In the genomic region with DNA sequence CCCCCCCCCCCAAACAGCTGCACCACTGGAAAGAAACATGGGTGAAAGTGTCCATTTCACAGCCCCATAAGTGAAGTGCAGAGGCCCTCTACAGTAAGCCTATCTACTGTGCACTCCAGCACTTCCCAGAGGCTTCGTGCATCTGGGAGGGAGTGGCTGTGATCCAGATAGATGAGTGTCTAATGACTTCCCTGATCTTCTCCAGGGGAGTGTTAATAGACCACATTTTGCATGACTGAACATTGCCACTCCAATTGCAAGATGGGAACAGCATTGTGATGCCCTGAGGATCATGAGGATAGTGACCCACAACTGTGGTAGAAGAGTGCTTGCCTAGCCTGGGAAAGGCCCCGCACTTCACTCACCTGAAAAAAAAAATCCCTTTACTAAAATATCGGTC, we compare ENCODE assay signal across 29 mouse cellular contexts.
DNase-seq lines count a peak whose midpoint lies in the region; ATAC-seq lines count a peak whose summit lies in the region.
"Had no signal": no experiment of that assay in that cellular context is flagged by ENCODE, and none has a peak within 500 bp of the region (broad histone marks: within the 10 kb centered on the region; RNA-seq: fewer than 3 reads in every experiment).

No protein-coding gene starts in this region.

- H3K27ac ChIP-seq in kidney, embryonic 14.5 days (ENCODE audit: low read depth, low read length) = no peak overlapping the region
- H3K27ac ChIP-seq: embryonic facial prominence, embryonic 13.5 days; embryonic facial prominence, embryonic 15.5 days; forebrain, embryonic 10.5 days; forebrain, embryonic 12.5 days had no signal

- no peaks in the 10 kb centered on the region for H3K27me3 ChIP-seq in kidney, embryonic 14.5 days (ENCODE audit: control insufficient read depth, insufficient read depth, low read length)
- H3K27me3 ChIP-seq: CH12.LX; embryonic facial prominence, embryonic 13.5 days; embryonic facial prominence, embryonic 15.5 days; Patski had no signal

- WGBS in kidney, embryonic 14.5 days = 86% methylated on average over 3 of the region's 3 CpGs

- no peak overlapping the region for H3K4me3 ChIP-seq in kidney, embryonic 14.5 days (ENCODE audit: low read length)
- H3K4me3 ChIP-seq: embryonic facial prominence, embryonic 13.5 days; embryonic facial prominence, embryonic 15.5 days; erythroblast, embryonic 14.5 days; forebrain, embryonic 10.5 days; forebrain, embryonic 12.5 days had no signal

- H3K36me3 ChIP-seq in kidney, embryonic 14.5 days (ENCODE audit: control insufficient read depth, insufficient read depth, low read length) = no peaks in the 10 kb centered on the region
- H3K36me3 ChIP-seq: embryonic facial prominence, embryonic 13.5 days; embryonic facial prominence, embryonic 15.5 days; forebrain, embryonic 10.5 days; forebrain, embryonic 12.5 days had no signal

- H3K4me2 ChIP-seq in kidney, embryonic 14.5 days (replicated peaks; ENCODE audit: low read depth, low read length) = no peak overlapping the region
- H3K4me2 ChIP-seq: embryonic facial prominence, embryonic 13.5 days; embryonic facial prominence, embryonic 15.5 days; forebrain, embryonic 12.5 days had no signal

- H3K9ac ChIP-seq in kidney, embryonic 14.5 days (ENCODE audit: low read depth, low read length) = no peak overlapping the region
- H3K9ac ChIP-seq: embryonic facial prominence, embryonic 13.5 days; embryonic facial prominence, embryonic 15.5 days; forebrain, embryonic 12.5 days had no signal

- no peak for DNase-seq in kidney, adult 9 months
- DNase-seq in retina, postnatal 1 day = peak; percentile 32
- no peak for DNase-seq in retina, embryonic 14.5 days (ENCODE audit: low spot score)
- DNase-seq in R1 (ENCODE audit: low read depth, low spot score) = peak; percentile 13
- peak; percentile 75 for DNase-seq in ZHBTc4 (ENCODE audit: low read depth, low spot score)
- DNase-seq in natural killer cell, adult 2 months (ENCODE audit: low spot score in 2 of 2) = no peak
- no peak for DNase-seq in liver
- DNase-seq: adrenal gland, adult 2 months; adrenal gland, postnatal 10 days; adrenal gland, postnatal 25 days; B cell, adult 2 months; cerebellum, adult 11 months; cerebellum, adult 18-20 months; cerebellum, adult 8-10 months; cerebellum, adult 9-11 months; cerebellum, postnatal 14 days; cerebellum, postnatal 36 days; embryo, embryonic 11 days had no signal

- H3K9me3 ChIP-seq in kidney, embryonic 14.5 days (ENCODE audit: control insufficient read depth, low read length) = no peaks in the 10 kb centered on the region
- H3K9me3 ChIP-seq: embryonic facial prominence, embryonic 13.5 days; embryonic facial prominence, embryonic 15.5 days; forebrain, embryonic 10.5 days; forebrain, embryonic 12.5 days had no signal

- 0 out of 2 replicates have a peak, but pooled peaks cover 4% of the 10 kb centered on the region for H3K4me1 ChIP-seq in kidney, embryonic 14.5 days (ENCODE audit: control insufficient read depth, insufficient read depth, low read length)
- H3K4me1 ChIP-seq: embryonic facial prominence, embryonic 15.5 days had no signal

- ATAC-seq in kidney, embryonic 14.5 days (ENCODE audit: low FRiP score, low TSS enrichment) = peak; percentile 46; the same call in 1 of the 2 replicates
- ATAC-seq: CD4-positive, CD25-positive, alpha-beta regulatory T cell, adult 4 months; forebrain, embryonic 14.5 days; forebrain, embryonic 16.5 days; Patski had no signal

Comparison
In these comparisons a context has a peak if more than half of its experiments do, and no peak if none do; other contexts are left out.
1. DNase-seq: peak in retina, postnatal 1 day (single experiment), R1 (single experiment) and ZHBTc4 (single experiment); none in kidney, adult 9 months (single experiment), retina, embryonic 14.5 days (single experiment), natural killer cell, adult 2 months (0 of 2) and liver (single experiment).